Mouse (Mus musculus): ENCODE measurements around the gene 2310011J03Rik.

Gene 2310011J03Rik

DNA sequence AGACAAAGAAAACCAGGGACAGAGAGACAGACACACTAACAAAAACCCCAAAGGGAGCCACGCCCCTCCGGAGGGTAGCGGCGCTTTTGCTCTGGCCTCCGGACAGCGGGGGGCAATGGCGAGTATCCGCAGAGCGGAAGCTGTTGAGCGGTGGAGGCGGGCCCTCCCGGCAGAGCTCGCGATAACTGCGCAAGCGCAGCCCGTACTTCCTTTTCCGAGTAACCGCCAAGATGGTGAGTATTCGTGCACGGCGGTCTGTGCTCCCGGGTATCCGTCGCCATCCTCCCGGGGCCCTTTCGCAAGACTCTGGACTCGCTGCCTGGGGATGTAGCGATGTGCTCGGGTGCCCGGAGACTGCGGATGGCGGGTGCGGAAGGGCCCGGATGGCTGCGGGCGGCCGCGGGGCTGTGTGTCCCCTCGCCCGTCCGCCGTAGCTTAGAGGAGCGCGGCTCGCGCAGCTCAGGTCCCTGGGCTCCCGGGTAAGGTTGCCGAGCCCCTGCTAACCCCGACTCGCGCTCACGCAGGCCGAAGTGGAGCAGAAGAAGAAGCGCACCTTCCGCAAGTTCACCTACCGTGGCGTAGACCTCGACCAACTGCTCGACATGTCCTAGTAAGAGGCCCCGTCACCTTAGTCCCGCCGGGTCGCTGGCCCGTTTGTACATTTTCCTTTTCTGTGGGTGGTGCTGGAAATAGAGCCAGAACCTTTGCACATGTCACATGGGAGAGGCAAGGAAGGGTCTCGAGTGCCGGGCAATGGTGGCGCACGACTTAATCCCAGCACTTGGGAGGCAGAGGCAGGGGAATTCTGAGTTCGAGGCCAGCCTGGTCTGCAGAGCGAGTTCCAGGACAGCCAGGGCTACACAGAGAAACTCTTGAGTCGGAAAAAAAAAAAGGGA, 27.8 kb downstream of the 2310011J03Rik start, which contains the start of gene Rps15:
Gene Rps15, plus strand, starts transcription at position 203 of the 896 bp plus-strand sequence.
- DNase-seq (ENCODE audit: low spot score) = peak; percentile 93

DNA sequence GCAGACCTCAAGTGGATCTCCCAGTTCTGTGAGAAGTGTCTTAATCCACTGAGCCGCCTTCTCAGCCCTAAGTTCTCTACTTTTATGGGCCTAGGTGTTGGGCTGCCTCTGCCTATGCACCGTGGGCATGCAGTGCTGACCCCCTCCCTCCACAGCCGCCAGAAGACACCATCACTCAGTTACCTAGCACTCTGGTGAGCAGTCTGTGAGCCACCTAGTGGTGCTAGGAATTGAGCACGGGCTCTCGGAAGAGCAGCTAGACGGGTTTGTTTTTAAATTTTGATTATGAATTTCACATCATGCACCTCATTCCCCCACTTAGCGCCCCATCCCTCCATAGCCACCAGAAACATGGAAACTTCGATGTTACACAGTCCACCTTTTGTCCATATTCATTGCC, 31.7 kb downstream of the 2310011J03Rik start:
- no peak for DNase-seq (ENCODE audit: low spot score)

DNA sequence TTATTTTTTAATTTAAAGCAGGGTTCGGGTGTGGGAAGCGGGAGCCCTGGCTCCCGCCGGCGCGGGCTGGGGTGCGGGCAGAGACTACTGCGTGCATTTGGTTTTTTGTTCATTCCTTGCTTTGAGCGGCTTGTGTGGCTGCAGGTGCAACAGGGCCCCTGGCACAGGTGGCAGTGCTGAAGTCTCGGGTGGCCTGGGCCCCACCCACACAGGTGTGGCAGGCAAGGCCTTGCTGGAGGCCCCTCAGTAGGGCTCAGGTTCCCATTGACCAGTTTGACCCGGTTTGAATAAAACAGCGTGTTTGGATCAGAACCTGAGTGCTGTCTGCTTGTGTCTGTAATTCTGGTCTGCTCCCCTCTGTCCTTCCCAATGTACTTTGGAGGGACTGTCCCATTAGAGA, 32.2 kb downstream of the 2310011J03Rik start:
- DNase-seq (ENCODE audit: low spot score) = no peak

DNA sequence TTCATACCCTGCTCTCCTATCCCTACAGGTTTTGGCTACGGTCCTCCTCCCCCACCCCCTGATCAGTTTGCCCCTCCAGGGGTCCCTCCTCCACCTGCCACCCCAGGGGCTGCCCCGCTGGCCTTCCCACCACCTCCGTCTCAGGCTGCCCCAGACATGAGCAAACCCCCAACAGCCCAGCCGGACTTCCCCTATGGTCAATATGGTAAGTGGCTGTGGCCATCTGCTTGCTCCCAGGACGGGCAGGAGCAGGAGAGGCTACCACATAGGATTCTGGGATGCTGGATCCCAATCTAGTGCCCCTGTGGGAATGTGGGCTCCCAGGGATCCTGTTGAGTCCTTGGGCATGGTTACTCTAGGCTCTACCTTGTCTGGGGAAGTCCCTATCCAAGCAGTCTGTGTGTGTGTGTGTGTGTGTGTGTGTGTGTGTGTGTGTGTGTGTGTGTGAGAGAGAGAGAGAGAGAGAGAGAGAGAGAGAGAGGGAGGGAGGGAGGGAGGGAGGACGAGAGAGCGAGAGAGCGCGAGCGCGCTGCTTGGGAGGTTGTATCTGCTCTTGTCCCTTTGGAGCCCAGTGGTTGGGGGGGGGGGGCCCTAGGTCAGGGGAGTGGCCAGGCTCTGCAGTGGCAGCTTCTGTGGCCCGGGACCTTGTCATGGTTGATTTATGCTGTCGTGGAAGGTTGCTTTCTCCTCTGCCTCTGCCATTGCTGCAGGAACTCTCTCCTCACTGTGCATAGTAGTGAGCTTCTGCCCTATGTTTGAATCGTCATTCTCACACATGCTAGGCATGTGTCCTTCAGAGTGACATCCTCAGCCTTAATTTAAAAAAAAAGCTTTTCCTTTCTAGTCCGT, 34.9 kb downstream of the 2310011J03Rik start:
- no peak for DNase-seq (ENCODE audit: low spot score)

DNA sequence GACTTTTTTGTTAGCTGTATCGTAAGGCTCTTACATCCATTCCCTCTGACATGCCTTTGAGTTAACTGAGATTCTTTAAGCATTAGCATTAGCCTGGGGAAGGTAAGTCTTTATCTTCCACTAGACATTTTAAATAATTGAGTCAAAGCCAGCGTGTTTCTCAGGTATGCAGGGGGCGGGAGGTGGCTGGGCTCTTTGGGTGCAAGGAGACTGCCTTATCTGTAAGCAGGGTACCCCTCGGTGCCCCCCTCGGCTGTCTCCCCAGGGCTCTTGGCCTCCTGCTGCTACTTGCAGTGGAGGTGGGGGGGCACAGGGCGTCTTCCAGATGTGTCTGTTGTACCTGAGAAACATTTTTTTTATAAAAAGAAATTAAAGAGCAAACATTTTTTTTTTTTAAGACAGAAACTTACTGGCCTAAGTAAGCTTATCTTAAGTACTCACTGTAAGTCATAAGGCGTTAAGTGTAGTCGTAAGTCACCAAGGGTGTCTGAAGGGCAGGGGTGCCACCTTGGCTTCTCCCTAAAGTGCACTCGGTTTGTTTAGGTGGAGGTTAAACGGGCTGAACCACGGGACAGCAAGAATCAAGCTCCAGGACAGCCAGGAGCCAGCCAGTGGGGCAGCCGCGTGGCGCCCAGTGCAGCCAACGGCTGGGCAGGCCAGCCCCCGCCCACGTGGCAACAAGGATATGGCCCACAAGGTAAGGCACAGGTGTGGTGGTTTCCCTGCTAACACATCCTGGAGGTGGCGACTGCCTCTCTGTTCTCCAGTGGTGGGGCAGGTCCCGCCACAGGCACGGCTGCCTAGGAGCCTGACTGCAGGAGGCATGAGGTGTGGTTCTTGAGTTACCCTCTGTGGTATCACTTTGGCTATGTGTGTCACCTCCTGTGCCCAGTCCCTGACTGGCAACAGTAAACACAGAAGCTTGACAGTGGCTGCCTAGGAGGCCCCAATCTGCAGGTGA, 37.6 kb downstream of the 2310011J03Rik start:
- DNase-seq (ENCODE audit: low spot score) = no peak

DNA sequence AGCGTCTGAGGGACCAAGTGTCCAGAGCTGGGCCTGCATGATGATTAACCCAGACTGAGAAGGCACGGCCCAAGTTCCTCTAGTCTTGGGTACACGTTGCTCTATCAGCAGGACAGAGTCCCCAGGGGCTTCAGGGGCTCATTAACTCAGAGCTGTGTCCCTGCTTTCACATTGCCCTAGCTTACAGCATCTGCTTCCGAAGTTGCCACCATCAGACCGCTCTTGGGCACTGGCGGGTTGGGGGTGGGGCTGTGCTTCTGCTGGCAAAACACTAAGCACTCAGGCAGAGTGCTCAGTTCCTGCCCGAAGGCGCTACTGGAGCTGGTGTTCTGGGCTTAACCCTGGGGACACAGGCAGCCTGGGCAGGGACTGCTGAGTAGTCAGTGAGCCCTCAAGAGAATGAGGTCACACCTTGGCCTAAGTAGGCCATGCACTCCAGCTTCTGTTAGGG, 38.4 kb downstream of the 2310011J03Rik start:
- no peak for DNase-seq (ENCODE audit: low spot score)

DNA sequence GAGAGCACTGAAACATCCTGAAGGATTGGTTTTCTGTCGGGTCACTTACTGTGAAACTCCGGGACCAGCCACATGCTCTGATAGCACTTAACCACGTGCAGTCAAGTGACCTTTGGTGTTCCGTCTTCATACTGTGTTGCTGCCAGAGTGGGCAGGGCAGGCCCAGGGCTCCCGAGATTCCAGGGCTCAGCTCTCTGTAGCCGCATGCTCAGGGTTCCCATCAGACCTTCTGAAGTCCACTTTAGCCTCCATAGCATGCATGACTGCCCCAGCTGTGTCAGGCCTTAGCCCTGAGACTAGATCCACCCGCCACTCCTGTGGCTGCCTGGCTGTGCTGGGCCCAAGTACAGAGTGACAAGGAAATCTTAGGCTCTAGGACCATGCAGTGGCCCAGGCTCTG, 39.0 kb downstream of the 2310011J03Rik start:
- DNase-seq (ENCODE audit: low spot score) = no peak

DNA sequence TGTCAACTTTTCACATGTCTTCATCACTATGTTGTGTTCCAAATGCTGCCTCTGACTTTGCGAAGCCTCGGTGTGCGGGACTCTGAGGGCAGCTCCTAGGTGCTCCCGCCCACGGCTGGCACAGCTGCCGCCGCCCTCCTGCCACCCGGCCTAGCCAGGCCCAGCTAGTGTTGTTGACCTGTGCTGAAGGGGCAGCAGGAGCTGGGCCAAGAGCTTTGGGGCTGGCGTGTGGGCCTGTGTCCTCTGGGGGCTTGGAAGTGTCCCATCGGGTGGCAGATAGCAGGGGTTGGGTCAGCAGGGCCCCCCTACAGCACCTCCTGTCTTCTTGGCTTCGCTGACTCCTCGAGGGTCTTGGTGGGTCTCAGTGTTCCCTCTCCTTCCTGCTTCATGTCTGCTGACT, 41.1 kb downstream of the 2310011J03Rik start:
- no peak for DNase-seq (ENCODE audit: low spot score)

DNA sequence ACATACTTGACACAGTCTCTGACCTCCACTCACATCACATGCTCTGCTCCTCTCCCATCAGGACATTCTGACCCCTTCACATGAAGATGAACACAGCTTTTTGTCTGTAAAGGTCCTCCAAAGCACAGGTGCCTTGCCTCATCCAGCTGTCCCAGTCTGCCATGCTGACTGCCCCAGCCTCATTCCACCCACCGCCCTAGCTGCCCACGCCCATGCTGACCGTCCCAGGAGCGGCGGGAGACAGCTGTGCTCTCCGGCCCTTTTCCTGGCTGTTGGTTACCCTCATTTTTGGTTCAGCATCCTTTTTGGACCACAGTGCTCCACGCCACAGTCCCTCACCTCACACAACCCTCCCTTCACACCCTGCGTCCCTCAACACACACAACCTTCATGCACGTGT, 41.9 kb downstream of the 2310011J03Rik start:
- no peak for DNase-seq (ENCODE audit: low spot score)

DNA sequence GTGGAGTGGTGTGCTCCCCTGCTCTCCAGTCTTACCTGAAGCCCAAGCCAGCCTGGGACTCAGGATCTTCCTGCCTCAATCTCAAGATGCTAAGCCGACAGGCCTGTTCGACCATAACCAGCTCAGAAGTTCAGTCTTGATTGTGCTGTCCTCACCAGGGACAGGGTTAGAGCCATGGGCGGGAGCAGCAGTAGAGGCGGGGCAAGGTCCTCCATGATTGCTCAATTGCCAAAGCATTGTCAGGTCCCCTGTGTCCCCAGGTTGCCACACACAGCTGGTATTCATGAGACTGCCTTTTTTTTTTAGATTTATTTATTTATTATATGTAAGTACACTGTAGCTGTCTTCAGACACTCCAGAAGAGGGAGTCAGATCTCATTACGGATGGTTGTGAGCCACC, 44.1 kb downstream of the 2310011J03Rik start:
- DNase-seq (ENCODE audit: low spot score) = no peak

DNA sequence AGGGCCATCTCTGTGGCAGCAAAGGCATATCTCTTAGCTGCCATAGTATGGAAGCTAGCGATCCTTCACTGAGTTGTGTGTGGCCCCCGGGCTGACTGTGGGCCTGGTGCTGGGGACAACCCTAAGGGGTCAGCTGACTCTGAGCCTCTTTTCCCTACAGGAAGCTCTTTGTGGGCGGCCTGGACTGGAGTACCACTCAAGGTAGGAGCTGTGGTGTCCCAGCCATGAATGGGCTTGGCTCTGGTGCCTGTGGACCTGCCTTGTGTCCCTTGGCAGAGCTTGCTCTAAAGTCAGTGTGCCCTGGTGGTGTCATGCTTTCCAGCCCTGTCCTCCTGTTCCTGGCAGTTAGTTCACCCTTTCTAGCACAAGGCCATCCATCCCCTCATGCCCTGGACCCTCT, 46.5 kb downstream of the 2310011J03Rik start:
- no peak for DNase-seq (ENCODE audit: low spot score)

DNA sequence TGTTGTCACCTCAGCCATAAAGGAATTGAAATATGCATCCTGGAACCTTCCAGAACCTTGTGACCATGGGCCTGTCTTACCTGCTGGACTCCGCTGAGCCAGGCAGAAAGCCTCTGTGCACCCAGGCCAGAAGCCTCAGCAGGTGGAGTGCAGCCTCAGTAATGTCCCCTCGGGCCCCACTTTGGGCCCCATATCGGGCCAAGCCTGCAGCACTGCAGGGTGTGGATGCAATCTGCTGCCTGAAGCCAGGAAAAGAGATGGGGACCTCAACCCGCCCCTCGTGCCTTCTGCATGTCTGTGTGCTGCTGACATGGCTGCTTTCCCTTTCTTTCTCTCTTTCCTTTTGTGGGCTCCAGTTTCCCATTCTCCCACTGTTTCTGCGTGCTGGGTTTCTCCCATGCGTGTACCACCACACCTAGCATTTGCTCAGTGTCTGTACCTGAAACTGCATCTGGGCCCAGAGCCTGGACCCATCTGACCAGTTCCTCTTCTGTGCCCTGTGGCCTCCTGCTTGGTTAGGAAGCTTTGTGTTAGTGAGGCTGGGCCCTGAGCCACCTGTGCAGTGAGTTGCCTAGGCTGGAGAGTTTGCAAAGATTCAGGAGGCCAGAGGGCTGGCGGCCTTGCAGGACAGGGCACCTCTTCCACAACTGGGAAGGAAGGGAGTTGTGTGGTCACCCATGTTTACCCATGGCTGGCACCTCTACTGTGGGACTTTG, 48.3 kb downstream of the 2310011J03Rik start:
- no peak for DNase-seq (ENCODE audit: low spot score)

DNA sequence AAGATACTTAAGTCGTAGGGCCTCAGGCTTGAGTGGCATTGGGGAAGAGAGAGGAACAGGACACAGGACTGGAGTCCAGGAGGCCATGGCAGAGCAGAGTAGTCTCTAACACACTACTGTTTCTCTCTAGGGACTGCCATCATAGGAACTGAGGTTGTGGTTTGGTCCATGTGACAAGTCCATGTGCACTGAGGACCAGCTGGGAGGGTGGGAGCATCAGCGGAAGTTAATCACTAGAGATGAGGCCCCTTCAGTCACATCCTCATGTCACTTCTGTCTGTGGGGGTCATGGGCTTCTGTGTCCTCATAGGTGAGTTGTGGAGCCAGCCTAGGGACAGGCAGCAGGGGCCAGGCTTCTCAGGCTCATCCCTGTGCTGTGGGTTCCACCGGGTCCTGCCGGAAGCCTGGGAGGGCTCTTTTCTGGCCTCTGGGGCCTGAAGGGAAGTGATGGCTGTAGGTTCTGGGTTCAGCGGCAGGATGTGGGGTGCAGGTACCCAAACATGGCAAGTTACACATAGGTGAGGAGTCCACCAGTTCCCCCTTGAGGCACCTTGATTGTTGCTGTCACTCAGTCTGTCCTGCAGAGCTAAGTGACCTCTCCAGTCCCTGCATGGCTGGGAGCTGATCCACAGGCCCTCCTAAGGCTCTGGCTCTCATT, 49.0 kb downstream of the 2310011J03Rik start:
- no peak for DNase-seq (ENCODE audit: low spot score)

DNA sequence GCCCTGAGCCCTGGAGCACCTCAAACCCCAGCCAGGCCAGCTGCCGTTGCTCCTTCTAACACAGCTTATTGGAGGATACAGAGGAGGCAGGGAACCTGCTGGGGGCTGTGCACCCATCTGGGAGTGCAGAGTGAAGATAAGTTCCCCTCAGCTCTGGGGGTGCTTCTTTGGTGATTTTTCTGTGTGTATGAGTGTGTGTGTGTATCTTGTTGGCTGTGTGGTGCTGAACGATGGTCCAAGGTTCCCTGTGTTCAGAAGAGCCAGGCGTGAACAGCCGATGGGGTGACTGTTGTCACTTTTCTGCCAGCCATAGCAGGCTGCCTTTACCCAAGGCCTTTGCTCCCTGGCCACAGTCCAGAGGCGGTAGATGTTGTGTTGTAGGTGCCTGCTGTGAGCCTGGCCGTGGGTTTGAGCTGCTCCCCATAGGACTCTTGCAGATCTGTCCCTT, 49.6 kb downstream of the 2310011J03Rik start:
- no peak for DNase-seq (ENCODE audit: low spot score)

DNA sequence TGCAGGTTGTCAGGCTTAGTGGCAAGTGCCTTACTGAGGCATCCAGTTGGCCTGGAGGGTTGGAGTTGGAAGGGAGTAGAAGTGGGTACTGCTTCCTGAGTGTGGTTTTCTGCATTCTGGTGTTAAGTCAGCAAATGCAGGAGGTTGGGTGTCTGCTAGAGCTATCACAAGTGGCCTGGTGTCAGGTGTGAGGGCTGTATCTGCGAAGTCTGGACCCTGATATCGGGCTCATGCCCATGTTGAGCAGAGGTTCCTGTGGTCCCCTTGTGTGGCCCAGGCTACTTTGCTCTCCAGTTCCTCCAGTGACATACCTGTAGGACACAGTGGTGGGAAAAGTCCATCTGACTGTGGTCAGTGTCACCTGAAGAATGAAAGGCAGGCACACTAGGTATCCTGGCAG, 50.2 kb downstream of the 2310011J03Rik start:
- no peak for DNase-seq (ENCODE audit: low spot score)

Data from c-Kit-positive CD71-positive TER-119-positive erythroid progenitor cells, embryonic 14.5 days (primary cell).